Mouse (Mus musculus) intestine, embryonic 15.5 days (tissue): ENCODE measurements around the gene Ift81. TPM values are rescaled to one million over a fixed set of nuclear protein-coding genes. Genes with fewer than 3 reads are reported as not detected.
A peak's percentile ranks its signal among the peaks of the same experiment; 100 is the strongest.

Experiments used
- ATAC-seq: fragments of 200-750 bp; cut with Nextera tagmentation; 2 replicates; pipeline ENCODE4 v1.8.0; 2017; ENCODE audit warnings: moderate TSS enrichment, moderate library complexity
- H3K27ac ChIP-seq: fragments of 300-500 bp; sonication (generic); 2 replicates; pipeline ENCODE4 v1.5.1; 2015; ENCODE audit warnings: mild to moderate bottlenecking, inconsistent platforms
- H3K27me3 ChIP-seq: fragments of 300-500 bp; sonication (generic); replicated peaks from 2 replicates; pipeline ENCODE4 v1.6.1; 2015; ENCODE audit warnings: inconsistent platforms
- H3K36me3 ChIP-seq: fragments of 300-500 bp; sonication (generic); 2 replicates; pipeline ENCODE4 v1.6.1; 2015; ENCODE audit warnings: inconsistent platforms
- H3K4me1 ChIP-seq: fragments of 300-500 bp; sonication (generic); replicated peaks from 2 replicates; pipeline ENCODE4 v1.6.1; 2015; ENCODE audit warnings: inconsistent platforms
- H3K4me2 ChIP-seq: fragments of 300-500 bp; sonication (generic); replicated peaks from 2 replicates; pipeline ENCODE4 v1.6.1; 2015; ENCODE audit warnings: mild to moderate bottlenecking, inconsistent platforms
- H3K4me3 ChIP-seq: fragments of 300-500 bp; sonication (generic); replicated peaks from 2 replicates; pipeline ENCODE4 v1.5.1; 2015; ENCODE audit warnings: inconsistent platforms
- H3K9ac ChIP-seq: fragments of 300-500 bp; sonication (generic); 2 replicates; pipeline ENCODE4 v1.6.1; 2015; ENCODE audit warnings: inconsistent platforms
- H3K9me3 ChIP-seq: fragments of 300-500 bp; sonication (generic); 2 replicates; pipeline ENCODE4 v1.6.1; 2016; ENCODE audit warnings: inconsistent platforms
- WGBS: fragments of 180-500 bp; shearing (Covaris S2); methylation state at CpG from one replicate; pipeline ENCODE4 v1.1.7; 2015; 5-methylcytosine and 5-hydroxymethylcytosine counted together
- polyA plus RNA-seq: library from polyadenylated mRNA; unstranded; fragments of >200 nt; fragmentation: Nextera tagmentation; extraction: Ambion mirVana; gene quantifications from 2 replicates; pipeline ENCODE4 v1.2.1, GENCODE M21; 2015

Ift81 gene
- polyA plus RNA-seq, 1 experiment from 2014 or later, result 28.8 TPM

DNA sequence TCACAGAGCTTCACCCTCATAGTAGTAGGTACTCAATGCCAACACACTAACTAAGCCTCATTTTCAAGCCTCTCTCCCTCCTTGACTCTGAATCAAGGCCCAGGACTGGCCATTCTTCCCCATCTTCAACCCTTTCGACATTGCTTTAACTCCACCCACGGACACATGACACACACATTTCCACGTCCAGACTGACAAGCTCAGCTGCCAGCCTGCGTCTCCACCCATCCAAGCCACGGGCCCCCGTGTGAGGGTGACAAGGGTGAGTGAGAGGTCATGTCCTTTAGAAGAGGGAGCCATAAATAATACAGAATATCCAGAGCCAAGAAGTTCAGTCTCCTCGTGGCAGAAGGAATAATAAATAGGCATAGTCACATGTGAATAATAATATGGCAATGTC, 104.7 kb downstream of the Ift81 start:
- peaks cover 29% of the 10 kb centered on the region for H3K4me1 ChIP-seq
- no peaks in the 10 kb centered on the region for H3K27me3 ChIP-seq
- WGBS, result 45% methylated on average over 7 of the region's 7 CpGs
- H3K4me3 ChIP-seq, result no peak overlapping the region
- H3K36me3 ChIP-seq, result no peaks in the 10 kb centered on the region
- H3K27ac ChIP-seq, result no peak overlapping the region
- no peak overlapping the region for H3K4me2 ChIP-seq
- ATAC-seq, result no peak
- no peaks in the 10 kb centered on the region for H3K9me3 ChIP-seq
- H3K9ac ChIP-seq, result no peak overlapping the region

DNA sequence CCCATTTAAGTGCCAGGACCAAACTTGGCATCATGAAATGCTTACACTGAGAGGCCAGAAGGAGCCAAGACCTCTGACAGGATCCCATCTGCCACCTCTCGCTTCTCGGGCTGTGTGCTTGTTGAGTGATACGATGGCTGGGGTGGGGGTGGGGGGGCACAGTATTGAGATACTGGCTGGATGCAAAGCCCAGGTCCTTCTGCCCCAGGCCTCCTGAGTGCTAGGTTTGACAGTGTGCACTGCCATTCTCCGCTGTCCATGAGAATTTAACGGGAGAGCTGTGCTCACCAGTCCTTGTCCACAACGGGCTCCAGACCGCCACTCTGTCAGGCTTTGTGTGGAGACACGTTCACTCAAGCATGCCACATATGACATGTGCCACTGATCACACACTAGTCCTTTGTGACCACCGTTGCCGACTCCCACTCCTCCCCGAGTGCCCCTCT, 105.4 kb downstream of the Ift81 start:
- 90% methylated on average over 11 of the region's 11 CpGs for WGBS
- Histone ChIP-seq H3K36me3 (no peaks in the 10 kb centered on the region), H3K4me3 (no peak overlapping the region), H3K4me1 (peaks cover 22% of the 10 kb centered on the region), H3K4me2 (no peak overlapping the region), H3K9me3 (no peaks in the 10 kb centered on the region), H3K27ac (no peak overlapping the region), H3K9ac (no peak overlapping the region), H3K27me3 (no peaks in the 10 kb centered on the region)
- ATAC-seq, result no peak

DNA sequence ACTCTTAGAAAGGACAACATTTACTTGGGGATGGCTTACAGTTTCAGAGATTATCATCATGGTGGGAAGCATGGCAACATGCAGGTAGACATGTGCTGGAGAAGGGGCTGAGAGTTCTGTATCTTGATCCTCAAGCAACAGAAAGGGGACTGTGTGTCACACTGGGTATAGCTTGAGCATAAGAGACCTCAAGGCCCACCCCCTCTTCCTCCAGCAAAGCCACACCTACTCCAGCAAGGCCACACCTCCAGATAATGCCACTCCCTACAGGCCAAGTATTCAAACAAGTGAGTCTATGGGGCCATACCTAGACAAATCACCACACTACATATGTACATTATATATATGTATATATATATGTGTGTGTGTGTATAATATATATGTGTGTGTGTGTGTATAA, 106.9 kb downstream of the Ift81 start:
- H3K27ac ChIP-seq, result no peak overlapping the region
- no peak for ATAC-seq
- H3K4me3 ChIP-seq, result no peak overlapping the region
- H3K4me1 ChIP-seq, result peaks cover 25% of the 10 kb centered on the region
- H3K27me3 ChIP-seq, result no peaks in the 10 kb centered on the region
- H3K36me3 ChIP-seq, result no peaks in the 10 kb centered on the region
- H3K9ac ChIP-seq, result no peak overlapping the region
- no peak overlapping the region for H3K4me2 ChIP-seq
- H3K9me3 ChIP-seq, result no peaks in the 10 kb centered on the region

DNA sequence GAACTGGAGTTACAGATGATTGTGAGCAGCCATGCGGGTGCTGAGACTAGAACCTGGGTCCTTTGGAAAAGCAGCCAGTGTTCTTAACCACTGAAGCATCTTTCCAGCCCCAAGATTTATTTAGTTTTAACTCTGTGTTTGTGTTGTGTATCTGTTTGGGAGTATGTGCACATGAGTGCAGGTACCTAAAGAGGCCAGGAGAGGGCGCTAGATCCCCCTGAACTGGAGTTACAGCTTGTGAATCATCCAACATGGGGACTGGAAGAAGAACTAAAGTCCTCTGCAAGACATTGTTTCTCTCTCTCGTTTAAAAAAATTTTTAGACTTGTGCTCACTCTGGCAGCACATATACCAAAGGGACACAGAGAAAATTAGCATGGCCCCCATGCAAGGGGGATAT, 107.9 kb downstream of the Ift81 start:
- H3K9ac ChIP-seq, result no peak overlapping the region
- H3K27ac ChIP-seq, result no peak overlapping the region
- peaks cover 17% of the 10 kb centered on the region for H3K4me1 ChIP-seq
- H3K4me2 ChIP-seq, result no peak overlapping the region
- WGBS, result 86% methylated on average over 3 of the region's 3 CpGs
- ATAC-seq, result no peak
- no peaks in the 10 kb centered on the region for H3K27me3 ChIP-seq
- no peaks in the 10 kb centered on the region for H3K36me3 ChIP-seq
- H3K9me3 ChIP-seq, result no peaks in the 10 kb centered on the region
- no peak overlapping the region for H3K4me3 ChIP-seq

DNA sequence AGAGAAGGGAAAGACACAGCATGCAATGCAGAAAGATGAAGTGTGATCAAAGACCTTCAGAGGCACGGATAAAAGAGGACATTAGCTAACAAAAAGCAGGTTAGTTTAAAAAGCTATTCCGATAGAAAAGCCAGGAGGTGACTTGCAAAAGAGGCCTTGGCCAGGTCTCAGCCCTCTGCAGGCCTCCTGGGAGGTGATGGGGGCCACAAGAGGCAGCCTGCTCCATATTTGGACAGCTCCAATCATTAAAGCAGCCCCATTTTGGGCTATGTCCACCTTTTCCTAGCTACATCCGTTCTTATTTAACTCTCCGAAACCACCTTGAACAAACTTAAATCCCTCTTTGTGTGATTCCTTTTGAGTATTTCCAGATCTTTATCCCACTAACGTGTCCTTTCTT, 108.8 kb downstream of the Ift81 start:
- no peaks in the 10 kb centered on the region for H3K36me3 ChIP-seq
- H3K27me3 ChIP-seq, result no peaks in the 10 kb centered on the region
- no peak overlapping the region for H3K9ac ChIP-seq
- no peaks in the 10 kb centered on the region for H3K9me3 ChIP-seq
- 78% methylated on average over 5 of the region's 5 CpGs for WGBS
- no peak for ATAC-seq
- H3K4me2 ChIP-seq, result no peak overlapping the region
- peaks cover 8% of the 10 kb centered on the region for H3K4me1 ChIP-seq
- no peak overlapping the region for H3K4me3 ChIP-seq
- no peak overlapping the region for H3K27ac ChIP-seq

DNA sequence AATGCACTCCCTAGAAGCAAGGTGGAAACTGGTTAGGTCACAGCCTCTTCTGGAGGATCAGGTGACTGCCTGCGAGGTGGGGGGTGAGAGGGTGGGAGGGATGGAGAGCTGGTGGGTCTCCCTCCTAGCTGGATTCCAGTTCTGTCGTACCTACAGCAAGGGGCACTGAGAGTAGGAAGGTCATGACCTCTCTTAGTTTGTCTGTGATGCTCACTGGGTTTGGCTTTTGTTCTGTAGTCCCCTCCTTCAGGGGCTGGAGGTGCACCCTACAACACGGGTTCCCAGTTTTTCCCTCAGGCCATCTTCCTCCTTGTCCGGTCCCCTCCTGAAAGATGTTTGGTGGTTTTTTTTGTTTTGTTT, 110.6 kb downstream of the Ift81 start:
- no peak overlapping the region for H3K27ac ChIP-seq
- H3K4me1 ChIP-seq, result peaks cover 9% of the 10 kb centered on the region
- no peaks in the 10 kb centered on the region for H3K9me3 ChIP-seq
- H3K27me3 ChIP-seq, result no peaks in the 10 kb centered on the region
- no peak for ATAC-seq
- no peak overlapping the region for H3K4me2 ChIP-seq
- 44% methylated on average over 4 of the region's 4 CpGs for WGBS
- no peak overlapping the region for H3K4me3 ChIP-seq
- no peaks in the 10 kb centered on the region for H3K36me3 ChIP-seq
- no peak overlapping the region for H3K9ac ChIP-seq

DNA sequence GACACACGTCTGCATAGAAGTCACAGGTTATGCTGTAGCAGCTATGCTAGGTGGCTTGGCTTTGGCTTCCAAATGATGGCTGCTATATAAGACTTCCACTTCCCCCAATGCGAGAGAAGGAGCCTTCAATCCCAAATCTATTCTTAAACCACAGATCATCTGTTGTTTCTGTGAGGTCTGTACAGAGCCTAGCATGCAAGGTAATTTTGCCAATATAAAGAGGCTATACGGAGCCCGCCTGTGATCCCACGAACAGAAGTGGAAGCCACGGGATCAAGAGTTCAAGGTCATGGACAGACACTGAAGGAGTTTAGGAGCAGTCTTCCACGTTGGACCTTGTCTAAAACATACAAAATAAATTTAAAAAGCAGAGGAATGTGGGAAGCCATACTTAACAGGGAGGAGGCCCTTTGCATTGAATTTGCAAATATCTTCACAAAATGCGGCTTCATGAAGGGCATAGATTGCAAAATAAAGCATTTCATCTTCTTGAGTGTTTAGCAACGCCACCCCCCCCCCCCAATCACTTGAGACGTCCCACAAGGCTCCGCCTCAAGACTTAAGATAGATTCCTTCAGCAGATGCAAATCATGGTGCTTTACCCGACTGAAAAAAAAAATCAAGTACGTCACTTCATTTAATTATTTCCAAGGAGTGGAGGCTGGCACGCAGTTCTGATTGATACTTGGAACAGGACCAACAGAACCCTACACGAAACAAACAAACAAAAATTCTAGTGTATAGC, 111.1 kb downstream of the Ift81 start:
- Histone ChIP-seq H3K4me1 (peaks cover 10% of the 10 kb centered on the region), H3K4me3 (peak overlapping the region; percentile 99), H3K36me3 (no peaks in the 10 kb centered on the region), H3K27ac (peak overlapping the region; percentile 85), H3K9ac (peak overlapping the region; percentile 84), H3K9me3 (no peaks in the 10 kb centered on the region), H3K4me2 (peak overlapping the region; percentile 89), H3K27me3 (no peaks in the 10 kb centered on the region)
- WGBS, result 48% methylated on average over 15 of the region's 15 CpGs
- no peak for ATAC-seq

DNA sequence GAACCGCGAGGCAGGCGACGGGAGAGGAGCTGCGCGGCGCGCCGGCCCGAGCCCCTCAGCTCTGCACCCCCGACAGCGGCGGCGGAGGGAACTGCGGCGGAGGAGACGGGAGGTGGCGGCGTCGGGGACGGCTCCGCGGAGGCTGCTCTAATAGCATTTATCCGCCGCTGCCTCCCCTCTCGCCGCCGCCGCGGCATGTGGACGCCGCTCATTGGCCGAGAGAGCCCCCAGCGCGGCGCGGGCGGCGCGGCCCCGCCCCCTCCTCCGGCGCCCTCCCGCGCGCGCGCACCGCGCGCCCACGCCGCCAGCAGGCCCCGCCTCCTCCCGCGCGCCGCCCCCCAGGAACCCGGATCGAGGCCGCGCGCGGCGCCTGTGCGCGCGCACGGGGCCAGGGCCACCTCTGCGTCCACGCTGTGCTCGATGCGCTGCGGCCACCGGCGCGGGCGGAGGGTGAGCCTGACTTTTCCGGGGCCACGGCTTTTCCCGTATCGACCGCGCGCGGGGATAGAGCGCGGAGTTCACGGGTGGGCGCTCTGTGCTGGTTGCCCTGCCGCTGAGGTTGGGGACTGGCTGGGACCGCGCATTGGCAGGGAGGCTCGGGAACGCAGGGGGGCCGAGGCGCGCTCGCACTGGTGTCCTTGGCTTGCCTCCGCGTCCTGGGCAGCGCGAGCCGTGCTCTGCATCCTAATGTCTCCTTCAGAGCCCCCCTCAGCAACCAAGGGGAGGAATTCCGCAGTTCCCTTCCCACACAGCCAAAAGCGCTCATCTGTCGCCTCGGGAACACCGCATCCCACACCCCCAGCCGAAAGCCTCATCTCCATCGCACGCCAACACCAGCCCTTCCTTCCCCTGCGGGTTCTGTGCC, 112.0 kb downstream of the Ift81 start, which contains the start of gene Atp2a2:
TSS of gene Atp2a2 (minus strand) at position 149 of the 865 bp plus-strand sequence.
- peak within 1 kb of the TSS; percentile 89 for H3K4me2 ChIP-seq
- peak within 1 kb of the TSS; percentile 100 for H3K9ac ChIP-seq
- H3K27ac ChIP-seq, result peak within 1 kb of the TSS; percentile 99
- H3K4me3 ChIP-seq, result peak within 1 kb of the TSS; percentile 99
- under 1% methylated on average over 72 of the region's 113 CpGs for WGBS
- no peaks in the 10 kb centered on the region for H3K27me3 ChIP-seq
- no peaks in the 10 kb centered on the region for H3K36me3 ChIP-seq
- H3K9me3 ChIP-seq, result no peaks in the 10 kb centered on the region
- H3K4me1 ChIP-seq, result peaks cover 15% of the 10 kb centered on the region
- ATAC-seq, result peak; percentile 96

DNA sequence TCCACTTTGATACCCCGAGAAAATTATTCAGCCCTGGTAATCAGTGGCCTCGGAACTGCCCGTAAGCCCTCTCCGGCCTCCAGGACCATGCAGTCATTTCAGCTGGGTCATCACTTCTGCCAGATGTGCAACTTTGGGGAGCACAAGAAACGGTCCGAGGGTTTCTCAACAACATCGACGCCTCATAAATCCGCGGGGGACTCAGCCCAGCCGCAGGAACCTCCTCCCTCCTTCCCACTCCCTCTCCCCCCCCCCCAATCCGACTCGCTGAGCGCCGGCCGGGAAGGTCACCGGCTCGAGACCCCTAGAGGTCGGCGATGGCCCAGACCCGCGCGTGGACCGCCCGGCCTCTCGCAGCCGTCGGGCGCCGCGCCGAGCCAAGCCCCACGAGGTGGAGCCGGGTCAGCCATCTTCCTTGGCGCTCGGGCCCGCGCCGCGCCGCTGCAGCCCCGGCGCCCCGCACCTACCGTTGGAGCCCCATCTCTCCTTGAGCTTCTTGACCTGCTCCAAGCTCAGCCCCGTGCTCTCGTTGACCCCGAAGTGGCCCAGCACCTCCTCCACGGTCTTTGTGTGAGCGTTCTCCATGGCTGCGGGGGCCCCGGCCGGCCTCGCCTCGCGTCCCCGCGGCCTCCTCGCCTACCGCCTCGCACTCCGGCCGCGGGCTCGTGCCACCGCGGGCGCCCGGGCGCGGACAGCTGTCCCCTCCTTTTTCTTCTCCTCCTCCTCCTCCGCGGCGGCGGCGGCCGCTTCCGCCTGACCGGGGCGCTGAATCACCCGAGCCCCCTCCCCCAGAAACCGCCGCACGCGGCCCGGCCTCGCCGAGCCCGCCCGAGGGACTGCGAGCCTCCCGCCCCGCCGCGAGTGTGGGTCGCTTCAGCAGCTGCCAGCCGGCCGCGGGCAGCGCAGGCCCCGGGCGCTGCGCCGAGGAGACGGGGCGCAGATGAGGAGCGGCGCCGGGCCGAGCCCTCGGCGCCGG, 112.9 kb downstream of the Ift81 start:
- Histone ChIP-seq H3K27ac (peak overlapping the region; percentile 99), H3K9me3 (no peaks in the 10 kb centered on the region), H3K4me2 (peak overlapping the region; percentile 55), H3K4me1 (peaks cover 15% of the 10 kb centered on the region), H3K9ac (peak overlapping the region; percentile 100), H3K4me3 (peak overlapping the region; percentile 99), H3K27me3 (no peaks in the 10 kb centered on the region), H3K36me3 (no peaks in the 10 kb centered on the region)
- WGBS, result under 1% methylated on average over 108 of the region's 113 CpGs
- ATAC-seq, result peak; percentile 58

DNA sequence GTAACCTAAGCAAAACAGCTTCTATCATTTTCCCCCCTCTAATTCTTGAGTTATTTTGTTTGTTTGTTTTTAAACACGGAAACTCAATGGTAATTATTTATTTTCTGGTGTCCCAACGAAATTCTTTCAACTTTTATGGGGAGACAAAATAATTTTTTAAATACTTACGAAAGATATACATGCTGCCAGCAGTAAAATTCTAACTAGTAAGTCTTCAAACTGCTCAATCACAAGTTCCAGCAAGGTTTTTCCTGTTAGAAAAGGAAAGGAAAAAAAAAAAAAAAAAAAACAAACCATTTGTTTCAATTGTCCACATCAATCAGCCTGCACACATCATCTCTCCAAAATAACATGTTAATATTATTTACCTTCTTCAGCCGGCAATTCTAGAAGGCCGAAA, 113.8 kb downstream of the Ift81 start:
- peak overlapping the region; percentile 55 for H3K4me2 ChIP-seq
- H3K9me3 ChIP-seq, result no peaks in the 10 kb centered on the region
- H3K9ac ChIP-seq, result peak overlapping the region; percentile 100
- peak overlapping the region; percentile 99 for H3K4me3 ChIP-seq
- peak overlapping the region; percentile 99; the same call in 1 of the 2 replicates for H3K27ac ChIP-seq
- WGBS, result 17% methylated on average over 5 of the region's 5 CpGs
- H3K27me3 ChIP-seq, result no peaks in the 10 kb centered on the region
- H3K36me3 ChIP-seq, result peaks cover under 1% of the 10 kb centered on the region; the same call in 1 of the 2 replicates
- H3K4me1 ChIP-seq, result peaks cover 15% of the 10 kb centered on the region
- ATAC-seq, result no peak
